Mouse (Mus musculus) hindbrain, embryonic 10.5 days (tissue): ENCODE measurements around the gene Rtl5. TPM values are rescaled to one million over a fixed set of nuclear protein-coding genes. Genes with fewer than 3 reads are reported as not detected.

ENCODE experiments used
- DNase-seq: peaks from one replicate; pipeline ENCODE4 v3.0.0-alpha.2; 2017; ENCODE audit warnings: low spot score
- H3K27ac ChIP-seq: fragments of 300-500 bp; sonication (generic); 2 replicates; pipeline ENCODE4 v1.5.1; 2016; ENCODE audit warnings: mild to moderate bottlenecking, moderate library complexity
- H3K27me3 ChIP-seq: fragments of 300-500 bp; sonication (generic); 2 replicates; pipeline ENCODE4 v1.6.1; 2016; ENCODE audit warnings: mild to moderate bottlenecking; ENCODE audit not compliant: poor library complexity, insufficient read depth, severe bottlenecking
- H3K36me3 ChIP-seq: fragments of 300-500 bp; sonication (generic); 2 replicates; pipeline ENCODE4 v1.6.1; 2016; ENCODE audit warnings: mild to moderate bottlenecking, moderate library complexity
- H3K4me1 ChIP-seq: fragments of 300-500 bp; sonication (generic); replicated peaks from 2 replicates; pipeline ENCODE4 v1.6.1; 2016; ENCODE audit warnings: mild to moderate bottlenecking
- H3K4me3 ChIP-seq: fragments of 300-500 bp; sonication (generic); 2 replicates; pipeline ENCODE4 v1.5.1; 2016; ENCODE audit warnings: mild to moderate bottlenecking, moderate library complexity
- H3K9me3 ChIP-seq: fragments of 300-500 bp; sonication (generic); 2 replicates; pipeline ENCODE4 v1.6.1; 2016; ENCODE audit warnings: mild to moderate bottlenecking, moderate library complexity
- WGBS: fragments of 180-500 bp; shearing (Covaris S2); methylation state at CpG from one replicate; pipeline ENCODE4 v1.1.7; 2016; 5-methylcytosine and 5-hydroxymethylcytosine counted together
- polyA plus RNA-seq: library from polyadenylated mRNA; unstranded; fragments of >200 nt; fragmentation: Nextera tagmentation; extraction: Ambion mirVana; gene quantifications from 2 replicates; pipeline ENCODE4 v1.2.1, GENCODE M21; 2016

The Rtl5 gene
- polyA plus RNA-seq, 1 experiment from 2014 or later, result 3.6 TPM

DNA sequence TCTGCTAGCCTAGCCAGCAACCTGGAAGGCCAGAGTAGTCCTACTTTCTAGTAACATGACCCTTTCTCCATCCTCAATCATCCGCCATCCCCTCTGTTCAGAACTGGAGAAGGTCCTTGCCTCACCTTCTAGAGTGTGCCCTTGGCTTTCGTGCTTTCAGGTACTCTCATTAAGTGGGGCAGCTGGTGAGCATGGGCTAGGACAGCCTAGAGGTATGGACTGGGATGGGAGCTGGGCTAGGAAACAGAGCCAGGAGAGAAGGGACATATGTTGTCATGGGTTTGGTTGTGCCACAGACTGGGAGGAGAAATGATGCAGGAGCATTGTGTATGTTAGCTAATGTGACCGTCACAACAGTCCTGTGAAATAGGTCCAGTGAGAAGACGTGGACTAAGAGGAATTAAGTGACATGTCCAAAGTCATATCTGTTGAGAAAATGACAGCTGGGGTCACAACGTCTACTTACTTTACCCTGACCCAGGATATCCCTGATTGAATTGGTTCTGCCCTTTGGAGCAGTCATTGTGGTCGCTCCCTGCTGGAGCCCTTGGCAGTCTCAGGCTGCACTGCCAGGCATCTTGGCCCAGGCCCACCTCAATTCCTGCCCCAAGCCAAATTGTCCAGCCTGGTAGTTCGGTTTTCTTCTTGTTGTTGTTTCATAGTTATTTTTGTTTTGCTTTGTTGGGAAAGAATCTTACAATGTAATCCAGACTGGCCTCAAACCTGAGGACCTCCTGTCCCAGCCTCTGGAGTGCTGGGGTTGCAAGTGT is 51.4 kb downstream of the Rtl5 start:
- DNase-seq, result no peak
- no peak overlapping the region for H3K27ac ChIP-seq
- 66% methylated on average over 7 of the region's 7 CpGs for WGBS
- peaks cover 12% of the 10 kb centered on the region for H3K4me1 ChIP-seq
- H3K36me3 ChIP-seq, result no peaks in the 10 kb centered on the region
- no peak overlapping the region for H3K4me3 ChIP-seq
- H3K27me3 ChIP-seq, result peaks cover 89% of the 10 kb centered on the region
- no peaks in the 10 kb centered on the region for H3K9me3 ChIP-seq

DNA sequence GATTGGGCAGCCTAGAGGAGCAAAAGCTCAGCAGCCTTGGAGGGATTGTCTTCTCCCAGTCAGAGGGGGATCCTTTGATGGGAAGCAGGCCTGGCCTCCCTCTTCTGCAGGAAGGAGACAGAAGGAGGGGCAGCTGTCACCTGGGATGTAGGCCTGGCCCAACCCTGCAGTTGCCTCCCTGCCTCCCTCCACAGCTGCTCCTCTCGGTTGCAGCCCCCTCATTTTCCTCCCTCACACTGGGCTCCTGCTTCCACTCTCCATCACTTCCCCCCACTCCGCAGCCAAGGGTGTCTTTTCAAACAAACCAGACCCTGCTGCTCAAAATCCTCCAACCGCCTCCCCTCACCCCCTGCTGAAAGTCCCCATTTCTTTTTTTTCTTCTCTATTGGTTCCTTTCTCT is 52.2 kb downstream of the Rtl5 start:
- Histone ChIP-seq H3K9me3 (no peaks in the 10 kb centered on the region), H3K27me3 (peaks cover 89% of the 10 kb centered on the region), H3K27ac (no peak overlapping the region), H3K36me3 (no peaks in the 10 kb centered on the region), H3K4me1 (peaks cover 12% of the 10 kb centered on the region), H3K4me3 (no peak overlapping the region)
- WGBS, result 37% methylated on average over 3 of the region's 3 CpGs
- DNase-seq, result no peak

DNA sequence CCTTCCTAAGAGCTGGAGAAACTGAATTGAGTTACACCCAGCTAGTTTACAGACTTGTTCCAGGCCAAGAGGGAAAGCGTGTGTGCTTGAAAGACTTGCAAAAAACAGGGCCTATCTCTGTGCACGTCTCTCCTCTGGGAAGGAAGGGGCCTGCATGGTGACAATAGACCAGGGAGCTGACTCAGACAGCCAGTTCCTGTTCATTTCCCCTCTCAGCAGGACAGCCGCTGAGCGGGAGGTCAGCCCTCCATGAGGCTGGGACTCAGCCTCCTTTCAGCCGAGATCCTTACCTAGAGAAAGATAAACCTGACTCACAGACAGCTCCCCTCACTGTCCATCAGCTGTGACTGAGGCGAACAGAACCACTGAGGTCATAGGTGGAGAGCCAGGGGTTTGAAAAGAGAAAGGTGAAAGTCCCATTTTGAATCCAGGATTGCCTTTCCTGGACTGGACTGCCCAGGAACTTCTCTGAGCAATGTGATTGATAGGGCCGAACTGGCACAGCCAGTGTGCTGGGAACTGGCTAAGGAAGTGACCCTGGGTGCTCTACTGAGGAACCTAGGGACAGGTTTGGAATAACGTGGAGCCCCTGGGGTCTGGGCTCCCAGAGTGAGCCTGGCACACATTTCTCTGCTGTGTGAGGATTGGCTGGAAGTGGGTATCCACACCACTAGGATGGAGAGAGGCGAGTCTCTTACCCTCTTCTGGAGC is 53.7 kb downstream of the Rtl5 start:
- WGBS, result 36% methylated on average over 9 of the region's 9 CpGs
- H3K27ac ChIP-seq, result 0 out of 2 replicates have a peak overlapping the region, but pooled peaks have one; percentile 12
- no peak for DNase-seq
- peaks cover 12% of the 10 kb centered on the region for H3K4me1 ChIP-seq
- no peak overlapping the region for H3K4me3 ChIP-seq
- H3K36me3 ChIP-seq, result no peaks in the 10 kb centered on the region
- H3K27me3 ChIP-seq, result peaks cover 88% of the 10 kb centered on the region
- H3K9me3 ChIP-seq, result no peaks in the 10 kb centered on the region

Other genes with a start within 250 kb of the Rtl5 start
- gene Nhsl2, start 221.9 kb downstream of the Rtl5 start, polyA plus RNA-seq, result 16.4 and 18.8 TPM in 2 replicates
- 85.5 and 89.4 TPM in 2 replicates for gene Pin4, start 48.1 kb upstream of the Rtl5 start, polyA plus RNA-seq
- gene Ercc6l, start 85.8 kb upstream of the Rtl5 start, polyA plus RNA-seq, result 13.7 and 21.8 TPM in 2 replicates
- 569 and 666 TPM in 2 replicates for gene Rps4x, start 118.1 kb upstream of the Rtl5 start, polyA plus RNA-seq
- gene Cited1, start 180.9 kb upstream of the Rtl5 start, polyA plus RNA-seq, result 16.1 and 20.6 TPM in 2 replicates